Mouse (Mus musculus): Measurements from ENCODE around the gene Gm4869.

Gm4869 gene

GRCm38 (mm10) chr5:140517159-140517920 is 71.9 kb downstream of the Gm4869 start:
- DNase-seq (ENCODE audit: extremely low read depth, insufficient read length, low spot score), result no peak

- DNase-seq (ENCODE audit: extremely low read depth, insufficient read length, low spot score), result no peak
Observed at GRCm38 (mm10) chr5:140517921-140518230, 72.4 kb downstream of the Gm4869 start.

- DNase-seq (ENCODE audit: extremely low read depth, insufficient read length, low spot score), result peak; percentile 37
Observed at GRCm38 (mm10) chr5:140521196-140521595, 75.8 kb downstream of the Gm4869 start.

- no peak for DNase-seq (ENCODE audit: extremely low read depth, insufficient read length, low spot score)
Observed at GRCm38 (mm10) chr5:140526754-140527153, 81.3 kb downstream of the Gm4869 start.

GRCm38 (mm10) chr5:140538111-140538683 is 92.8 kb downstream of the Gm4869 start:
- DNase-seq (ENCODE audit: extremely low read depth, insufficient read length, low spot score), result no peak

- peak; percentile 55 for DNase-seq (ENCODE audit: extremely low read depth, insufficient read length, low spot score)
Observed at GRCm38 (mm10) chr5:140540106-140540505, 94.7 kb downstream of the Gm4869 start.

- no peak for DNase-seq (ENCODE audit: extremely low read depth, insufficient read length, low spot score)
Observed at GRCm38 (mm10) chr5:140542811-140543575, 97.5 kb downstream of the Gm4869 start.

All from 3134 (cell line).